Mouse (Mus musculus): ENCODE measurements around the gene Wipi2. TPM values are rescaled to one million over a fixed set of nuclear protein-coding genes. Genes with fewer than 3 reads are reported as not detected.

Gene Wipi2
- polyA plus RNA-seq, 1 experiment = 73.3 TPM

- H3K27ac ChIP-seq (ENCODE audit: insufficient read depth, low read length) = no peak overlapping the region
- peak; percentile 55 to 78 for DNase-seq
Measured at GRCm38 (mm10) chr5:142701651-142702510, 74.4 kb downstream of the Wipi2 start.

GRCm38 (mm10) chr5:142702511-142703138, 75.1 kb downstream of the Wipi2 start:
- no peak overlapping the region for H3K27ac ChIP-seq (ENCODE audit: insufficient read depth, low read length)
- 15% methylated on average over 18 of the region's 18 CpGs for WGBS
- peak overlapping the region; percentile 50 for H3K4me3 ChIP-seq (replicated peaks; ENCODE audit: insufficient read depth, low read depth, low read length)
- TF ChIP-seq POLR2A (IDR thresholded peaks at IDR 0.05; ENCODE audit: borderline replicate concordance, insufficient read depth, low read length) = no peak
- no peak for TF ChIP-seq CTCF (IDR thresholded peaks at IDR 0.05; ENCODE audit: borderline replicate concordance, insufficient read depth, low read depth, low read length)
- peak; percentile 42 to 50 for DNase-seq
- no peaks in the 10 kb centered on the region for H3K27me3 ChIP-seq (ENCODE audit: control insufficient read depth, insufficient read depth, low read length)
- peaks cover 35% of the 10 kb centered on the region for H3K4me1 ChIP-seq (ENCODE audit: control insufficient read depth, insufficient read depth, low read length)

More at GRCm38 (mm10) chr5:142701651-142702510, 74.4 kb downstream of the Wipi2 start:
- 3% methylated on average over 64 of the region's 72 CpGs for WGBS
- H3K4me1 ChIP-seq (ENCODE audit: control insufficient read depth, insufficient read depth, low read length) = peaks cover 36% of the 10 kb centered on the region
- H3K27me3 ChIP-seq (ENCODE audit: control insufficient read depth, insufficient read depth, low read length) = no peaks in the 10 kb centered on the region
- H3K4me3 ChIP-seq (replicated peaks; ENCODE audit: insufficient read depth, low read depth, low read length) = peak overlapping the region; percentile 50
- no peak for TF ChIP-seq CTCF (IDR thresholded peaks at IDR 0.05; ENCODE audit: borderline replicate concordance, insufficient read depth, low read depth, low read length)
- no peak for TF ChIP-seq POLR2A (IDR thresholded peaks at IDR 0.05; ENCODE audit: borderline replicate concordance, insufficient read depth, low read length)

- H3K27ac ChIP-seq (ENCODE audit: insufficient read depth, low read length) = no peak overlapping the region
- peak; percentile 88 to 89 for DNase-seq
- H3K4me1 ChIP-seq (ENCODE audit: control insufficient read depth, insufficient read depth, low read length) = peaks cover 31% of the 10 kb centered on the region
- H3K4me3 ChIP-seq (replicated peaks; ENCODE audit: insufficient read depth, low read depth, low read length) = peak overlapping the region; percentile 30
- TF ChIP-seq CTCF (IDR thresholded peaks at IDR 0.05; ENCODE audit: borderline replicate concordance, insufficient read depth, low read depth, low read length) = no peak
- TF ChIP-seq POLR2A (IDR thresholded peaks at IDR 0.05; ENCODE audit: borderline replicate concordance, insufficient read depth, low read length) = no peak
- WGBS = 6% methylated on average over 10 of the region's 10 CpGs
- no peaks in the 10 kb centered on the region for H3K27me3 ChIP-seq (ENCODE audit: control insufficient read depth, insufficient read depth, low read length)
Measured at GRCm38 (mm10) chr5:142703569-142703968, 76.1 kb downstream of the Wipi2 start.

- H3K4me1 ChIP-seq (ENCODE audit: control insufficient read depth, insufficient read depth, low read length) = peaks cover 21% of the 10 kb centered on the region
- TF ChIP-seq CTCF (IDR thresholded peaks at IDR 0.05; ENCODE audit: borderline replicate concordance, insufficient read depth, low read depth, low read length) (no peak), POLR2A (IDR thresholded peaks at IDR 0.05; ENCODE audit: borderline replicate concordance, insufficient read depth, low read length) (no peak)
- no peak for DNase-seq
- 87% methylated on average over 5 of the region's 5 CpGs for WGBS
- H3K27ac ChIP-seq (ENCODE audit: insufficient read depth, low read length) = no peak overlapping the region
- H3K27me3 ChIP-seq (ENCODE audit: control insufficient read depth, insufficient read depth, low read length) = no peaks in the 10 kb centered on the region
- H3K4me3 ChIP-seq (replicated peaks; ENCODE audit: insufficient read depth, low read depth, low read length) = no peak overlapping the region
Measured at GRCm38 (mm10) chr5:142707709-142708108, 80.2 kb downstream of the Wipi2 start.

- TF ChIP-seq CTCF (IDR thresholded peaks at IDR 0.05; ENCODE audit: borderline replicate concordance, insufficient read depth, low read depth, low read length) (no peak), POLR2A (IDR thresholded peaks at IDR 0.05; ENCODE audit: borderline replicate concordance, insufficient read depth, low read length) (no peak)
- H3K27ac ChIP-seq (ENCODE audit: insufficient read depth, low read length) = no peak overlapping the region
- peaks cover 12% of the 10 kb centered on the region for H3K4me1 ChIP-seq (ENCODE audit: control insufficient read depth, insufficient read depth, low read length)
- 39% methylated on average over 7 of the region's 7 CpGs for WGBS
- no peak for DNase-seq
- no peak overlapping the region for H3K4me3 ChIP-seq (replicated peaks; ENCODE audit: insufficient read depth, low read depth, low read length)
- H3K27me3 ChIP-seq (ENCODE audit: control insufficient read depth, insufficient read depth, low read length) = no peaks in the 10 kb centered on the region
Measured at GRCm38 (mm10) chr5:142709436-142709835, 81.9 kb downstream of the Wipi2 start.

- Histone ChIP-seq H3K4me3 (replicated peaks; ENCODE audit: insufficient read depth, low read depth, low read length) (no peak overlapping the region), H3K27ac (ENCODE audit: insufficient read depth, low read length) (no peak overlapping the region), H3K27me3 (ENCODE audit: control insufficient read depth, insufficient read depth, low read length) (no peaks in the 10 kb centered on the region), H3K4me1 (ENCODE audit: control insufficient read depth, insufficient read depth, low read length) (peaks cover 23% of the 10 kb centered on the region)
- 85% methylated on average over 5 of the region's 5 CpGs for WGBS
- TF ChIP-seq POLR2A (IDR thresholded peaks at IDR 0.05; ENCODE audit: borderline replicate concordance, insufficient read depth, low read length) (no peak), CTCF (IDR thresholded peaks at IDR 0.05; ENCODE audit: borderline replicate concordance, insufficient read depth, low read depth, low read length) (peak; percentile 13; the same call in 1 of the 2 replicates)
- DNase-seq = no peak
Measured at GRCm38 (mm10) chr5:142712373-142712772, 84.9 kb downstream of the Wipi2 start.

GRCm38 (mm10) chr5:142713966-142714365, 86.5 kb downstream of the Wipi2 start:
- WGBS = 15% methylated on average over 10 of the region's 10 CpGs
- no peaks in the 10 kb centered on the region for H3K27me3 ChIP-seq (ENCODE audit: control insufficient read depth, insufficient read depth, low read length)
- no peak overlapping the region for H3K4me3 ChIP-seq (replicated peaks; ENCODE audit: insufficient read depth, low read depth, low read length)
- peak; percentile 80 to 90 for DNase-seq
- TF ChIP-seq CTCF (IDR thresholded peaks at IDR 0.05; ENCODE audit: borderline replicate concordance, insufficient read depth, low read depth, low read length) (no peak), POLR2A (IDR thresholded peaks at IDR 0.05; ENCODE audit: borderline replicate concordance, insufficient read depth, low read length) (no peak)
- peak overlapping the region; percentile 9; the same call in 1 of the 2 replicates for H3K27ac ChIP-seq (ENCODE audit: insufficient read depth, low read length)
- H3K4me1 ChIP-seq (ENCODE audit: control insufficient read depth, insufficient read depth, low read length) = peaks cover 23% of the 10 kb centered on the region

Data from cerebellum, adult 2 months (tissue).